Mouse (Mus musculus): ENCODE results near the gene Fkbp10. TPM values are rescaled to one million over a fixed set of nuclear protein-coding genes. Genes with fewer than 3 reads are reported as not detected.
A peak's percentile ranks its signal among the peaks of the same experiment; 100 is the strongest.

Fkbp10 gene
- polyA plus RNA-seq, 1 experiment from 2014 or later: 146 TPM

- Histone ChIP-seq H3K27ac (ENCODE audit: low read depth) (no peak overlapping the region), H3K4me3 (ENCODE audit: low read depth, low read length) (no peak overlapping the region), H3K27me3 (ENCODE audit: insufficient read depth, low read length) (no peaks in the 10 kb centered on the region), H3K4me2 (no peak overlapping the region), H3K36me3 (ENCODE audit: insufficient read depth) (peaks cover 85% of the 10 kb centered on the region), H3K9me3 (ENCODE audit: low read depth, low read length) (no peaks in the 10 kb centered on the region), H3K4me1 (ENCODE audit: insufficient read depth) (no peaks in the 10 kb centered on the region), H3K9ac (no peak overlapping the region)
- DNase-seq (no peak), ATAC-seq (ENCODE audit: insufficient read depth) (no peak)
- 93% methylated on average over 14 of the region's 14 CpGs for WGBS
- no peak for TF ChIP-seq CTCF (IDR thresholded peaks at IDR 0.05; ENCODE audit: low read depth)
Measured at GRCm38 (mm10) chr11:100377989-100378388, 37.5 kb upstream of the Fkbp10 start.

DNA sequence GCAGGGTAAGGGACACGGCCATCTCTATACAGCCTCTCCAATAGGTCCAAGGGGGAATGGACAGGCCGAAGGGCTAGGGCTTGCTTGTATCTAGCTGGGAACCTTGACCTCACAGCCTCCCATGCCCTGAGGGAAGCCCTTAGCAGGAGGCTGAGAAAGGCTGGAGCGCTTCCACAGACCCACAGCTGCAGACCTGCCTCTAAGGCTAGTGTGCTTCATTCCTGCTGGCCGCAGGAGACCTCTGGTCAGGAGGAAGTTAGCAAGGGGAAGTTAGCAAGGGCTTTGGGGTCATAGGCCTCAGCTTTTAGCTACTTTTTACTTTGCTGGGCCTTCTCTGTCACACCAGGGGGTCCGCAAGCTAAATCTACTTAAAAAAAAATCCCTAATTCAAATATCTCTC is 37.1 kb upstream of the Fkbp10 start:
- no peak for ATAC-seq (ENCODE audit: insufficient read depth)
- 94% methylated on average over 5 of the region's 5 CpGs for WGBS

DNA sequence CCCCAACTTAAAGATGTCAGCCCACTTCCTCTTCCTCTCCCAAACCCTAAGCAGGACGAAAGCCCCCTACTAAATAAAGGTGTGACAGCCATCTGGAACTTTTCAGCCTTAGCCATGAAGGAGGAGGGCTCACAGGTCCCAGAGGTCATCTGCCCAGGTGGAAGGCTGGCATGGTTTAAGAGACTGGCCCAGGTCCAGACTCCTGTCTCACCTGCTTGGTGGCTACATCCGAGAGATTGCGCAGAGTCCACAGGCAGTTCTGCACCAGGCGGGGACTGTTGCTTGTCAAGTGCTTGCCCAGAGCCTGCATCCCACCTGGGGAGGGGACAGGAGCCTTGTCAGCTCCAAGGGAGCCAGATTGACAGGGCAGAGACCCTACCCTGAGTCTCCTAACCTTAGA is 36.2 kb upstream of the Fkbp10 start:
- DNase-seq: no peak

More for the DNA sequence above, 37.1 kb upstream of the Fkbp10 start:
- H3K4me1 ChIP-seq (ENCODE audit: insufficient read depth): no peaks in the 10 kb centered on the region
- no peak overlapping the region for H3K9ac ChIP-seq
- H3K27ac ChIP-seq (ENCODE audit: low read depth): no peak overlapping the region
- no peaks in the 10 kb centered on the region for H3K9me3 ChIP-seq (ENCODE audit: low read depth, low read length)
- H3K27me3 ChIP-seq (ENCODE audit: insufficient read depth, low read length): no peaks in the 10 kb centered on the region
- H3K36me3 ChIP-seq (ENCODE audit: insufficient read depth): peaks cover 85% of the 10 kb centered on the region
- no peak overlapping the region for H3K4me2 ChIP-seq
- no peak for TF ChIP-seq CTCF (IDR thresholded peaks at IDR 0.05; ENCODE audit: low read depth)
- no peak overlapping the region for H3K4me3 ChIP-seq (ENCODE audit: low read depth, low read length)
- no peak for DNase-seq

GRCm38 (mm10) chr11:100382682-100383081 is 32.8 kb upstream of the Fkbp10 start:
- Histone ChIP-seq H3K4me2 (no peak overlapping the region), H3K9ac (no peak overlapping the region), H3K9me3 (ENCODE audit: low read depth, low read length) (no peaks in the 10 kb centered on the region), H3K4me1 (ENCODE audit: insufficient read depth) (peaks cover 8% of the 10 kb centered on the region), H3K27me3 (ENCODE audit: insufficient read depth, low read length) (no peaks in the 10 kb centered on the region), H3K36me3 (ENCODE audit: insufficient read depth) (peaks cover 74% of the 10 kb centered on the region), H3K4me3 (ENCODE audit: low read depth, low read length) (no peak overlapping the region), H3K27ac (ENCODE audit: low read depth) (no peak overlapping the region)
- DNase-seq (no peak), ATAC-seq (ENCODE audit: insufficient read depth) (no peak)
- TF ChIP-seq CTCF (IDR thresholded peaks at IDR 0.05; ENCODE audit: low read depth): no peak
- 79% methylated on average over 6 of the region's 6 CpGs for WGBS

More for the DNA sequence above, 36.2 kb upstream of the Fkbp10 start:
- H3K4me2 ChIP-seq: no peak overlapping the region
- ATAC-seq (ENCODE audit: insufficient read depth): no peak
- 91% methylated on average over 4 of the region's 4 CpGs for WGBS
- H3K36me3 ChIP-seq (ENCODE audit: insufficient read depth): peaks cover 87% of the 10 kb centered on the region
- TF ChIP-seq CTCF (IDR thresholded peaks at IDR 0.05; ENCODE audit: low read depth): no peak
- no peaks in the 10 kb centered on the region for H3K27me3 ChIP-seq (ENCODE audit: insufficient read depth, low read length)
- H3K27ac ChIP-seq (ENCODE audit: low read depth): no peak overlapping the region
- no peak overlapping the region for H3K9ac ChIP-seq
- no peaks in the 10 kb centered on the region for H3K4me1 ChIP-seq (ENCODE audit: insufficient read depth)
- no peaks in the 10 kb centered on the region for H3K9me3 ChIP-seq (ENCODE audit: low read depth, low read length)
- no peak overlapping the region for H3K4me3 ChIP-seq (ENCODE audit: low read depth, low read length)

- DNase-seq: no peak
Measured at GRCm38 (mm10) chr11:100385016-100385415, 30.5 kb upstream of the Fkbp10 start.

GRCm38 (mm10) chr11:100386586-100386985 is 28.9 kb upstream of the Fkbp10 start:
- H3K9ac ChIP-seq: no peak overlapping the region
- DNase-seq (peak; percentile 73), ATAC-seq (ENCODE audit: insufficient read depth) (peak; percentile 53)
- H3K9me3 ChIP-seq (ENCODE audit: low read depth, low read length): no peaks in the 10 kb centered on the region
- peak overlapping the region; percentile 89 for H3K27ac ChIP-seq (ENCODE audit: low read depth)
- H3K4me2 ChIP-seq: peak overlapping the region; percentile 31; the same call in 1 of the 2 replicates
- H3K4me3 ChIP-seq (ENCODE audit: low read depth, low read length): no peak overlapping the region
- TF ChIP-seq CTCF (IDR thresholded peaks at IDR 0.05; ENCODE audit: low read depth): no peak
- 40% methylated on average over 5 of the region's 5 CpGs for WGBS
- H3K27me3 ChIP-seq (ENCODE audit: insufficient read depth, low read length): no peaks in the 10 kb centered on the region
- peaks cover 38% of the 10 kb centered on the region for H3K4me1 ChIP-seq (ENCODE audit: insufficient read depth)
- peaks cover 41% of the 10 kb centered on the region for H3K36me3 ChIP-seq (ENCODE audit: insufficient read depth)

More at GRCm38 (mm10) chr11:100385016-100385415, 30.5 kb upstream of the Fkbp10 start:
- Histone ChIP-seq H3K9ac (no peak overlapping the region), H3K4me3 (ENCODE audit: low read depth, low read length) (no peak overlapping the region), H3K4me1 (ENCODE audit: insufficient read depth) (peaks cover 25% of the 10 kb centered on the region), H3K9me3 (ENCODE audit: low read depth, low read length) (no peaks in the 10 kb centered on the region), H3K27ac (ENCODE audit: low read depth) (no peak overlapping the region), H3K4me2 (no peak overlapping the region), H3K36me3 (ENCODE audit: insufficient read depth) (peaks cover 55% of the 10 kb centered on the region), H3K27me3 (ENCODE audit: insufficient read depth, low read length) (no peaks in the 10 kb centered on the region)
- 84% methylated on average over 3 of the region's 3 CpGs for WGBS
- no peak for TF ChIP-seq CTCF (IDR thresholded peaks at IDR 0.05; ENCODE audit: low read depth)
- no peak for ATAC-seq (ENCODE audit: insufficient read depth)

DNA sequence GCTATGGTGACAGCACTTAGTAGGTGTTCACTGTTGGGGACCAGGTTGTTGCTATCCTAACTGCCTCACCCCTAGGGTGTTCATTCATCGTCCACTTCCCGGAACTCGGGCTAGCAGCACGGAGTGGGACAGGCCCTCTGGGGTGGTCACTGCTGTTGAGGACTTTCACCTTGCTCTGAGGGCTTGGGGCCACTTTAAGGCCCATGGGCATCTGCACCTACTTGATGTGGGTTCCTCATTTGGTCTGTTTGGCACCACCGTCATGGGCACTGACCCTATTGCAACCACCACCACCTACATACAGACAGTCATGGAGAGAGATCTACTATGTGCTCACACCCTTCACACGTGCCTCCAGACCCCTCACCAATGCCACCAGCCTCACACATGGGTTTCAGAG is 28.4 kb upstream of the Fkbp10 start:
- peaks cover 38% of the 10 kb centered on the region for H3K4me1 ChIP-seq (ENCODE audit: insufficient read depth)
- H3K4me3 ChIP-seq (ENCODE audit: low read depth, low read length): no peak overlapping the region
- DNase-seq (no peak), ATAC-seq (ENCODE audit: insufficient read depth) (no peak)
- H3K27me3 ChIP-seq (ENCODE audit: insufficient read depth, low read length): no peaks in the 10 kb centered on the region
- H3K4me2 ChIP-seq: peak overlapping the region; percentile 41; the same call in 1 of the 2 replicates
- H3K9me3 ChIP-seq (ENCODE audit: low read depth, low read length): no peaks in the 10 kb centered on the region
- no peak overlapping the region for H3K9ac ChIP-seq
- TF ChIP-seq CTCF (IDR thresholded peaks at IDR 0.05; ENCODE audit: low read depth): no peak
- 76% methylated on average over 6 of the region's 6 CpGs for WGBS
- peak overlapping the region; percentile 89 for H3K27ac ChIP-seq (ENCODE audit: low read depth)
- H3K36me3 ChIP-seq (ENCODE audit: insufficient read depth): peaks cover 35% of the 10 kb centered on the region

Measured in lung, embryonic 14.5 days (tissue).